Mouse (Mus musculus) heart, adult 8-10 months (tissue): ENCODE measurements around the gene Slc25a11. TPM values are rescaled to one million over a fixed set of nuclear protein-coding genes. Genes with fewer than 3 reads are reported as not detected.

ENCODE experiments used
- DNase-seq: peaks from one replicate; pipeline ENCODE4 v3.0.0; 2022; ENCODE audit warnings: low spot score
- total RNA-seq, 4 experiments: library from RNA; stranded (reverse); gene quantifications; 2 replicates each; pipeline ENCODE4 v1.2.4; 2022

Gene Slc25a11
- 100 to 1,000 TPM; 640 to 724 (median 656) TPM for total RNA-seq

- peak; percentile 96 for DNase-seq
Measured at GRCm38 (mm10) chr11:70646691-70647650, at the start of gene Slc25a11, which contains the start of gene Rnf167. Gene Slc25a11 (minus strand): TSS chr11:70647479. Gene Rnf167 (plus strand): TSS chr11:70647235.

DNA sequence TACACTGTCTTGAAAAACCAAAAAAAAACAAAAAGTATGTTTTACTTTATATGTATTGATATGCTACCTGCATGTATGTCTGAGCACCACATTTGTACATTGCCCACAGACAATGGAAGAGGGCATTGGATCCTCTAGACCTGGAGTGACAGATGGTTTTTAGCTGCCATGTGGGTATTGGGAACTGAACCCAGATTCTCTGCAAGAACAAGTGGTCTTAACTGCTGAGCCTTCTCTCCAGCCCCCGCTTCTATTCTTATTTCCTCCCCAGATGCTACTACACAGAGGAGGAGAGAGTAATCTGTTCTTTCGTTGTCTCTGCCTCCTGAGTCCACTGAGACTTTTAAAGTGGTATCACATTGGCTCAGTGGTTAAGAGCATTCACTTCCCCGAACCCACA, 46.2 kb upstream of the Slc25a11 start:
- DNase-seq: no peak

GRCm38 (mm10) chr11:70689578-70689977, 42.3 kb upstream of the Slc25a11 start:
- DNase-seq: no peak

DNA sequence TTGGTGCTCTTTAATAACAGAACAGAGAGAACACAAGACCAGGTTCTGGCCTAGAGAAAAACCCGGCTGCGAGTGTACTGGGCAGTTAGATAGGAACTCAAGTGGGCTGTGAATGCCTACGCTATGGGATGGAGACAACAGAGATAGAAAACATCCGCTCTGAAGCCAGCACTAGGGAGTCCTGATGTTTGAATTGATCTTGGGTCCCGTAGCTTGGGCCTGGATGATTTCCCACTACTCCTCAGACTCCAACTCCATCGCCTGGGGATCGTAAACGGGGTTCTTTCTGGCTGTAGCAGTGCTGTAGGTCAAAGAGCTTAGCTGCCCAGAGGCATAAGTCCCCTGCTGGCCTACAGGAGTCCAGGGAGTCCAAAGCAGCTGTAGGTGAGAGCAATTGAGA, 41.1 kb upstream of the Slc25a11 start:
- no peak for DNase-seq

DNA sequence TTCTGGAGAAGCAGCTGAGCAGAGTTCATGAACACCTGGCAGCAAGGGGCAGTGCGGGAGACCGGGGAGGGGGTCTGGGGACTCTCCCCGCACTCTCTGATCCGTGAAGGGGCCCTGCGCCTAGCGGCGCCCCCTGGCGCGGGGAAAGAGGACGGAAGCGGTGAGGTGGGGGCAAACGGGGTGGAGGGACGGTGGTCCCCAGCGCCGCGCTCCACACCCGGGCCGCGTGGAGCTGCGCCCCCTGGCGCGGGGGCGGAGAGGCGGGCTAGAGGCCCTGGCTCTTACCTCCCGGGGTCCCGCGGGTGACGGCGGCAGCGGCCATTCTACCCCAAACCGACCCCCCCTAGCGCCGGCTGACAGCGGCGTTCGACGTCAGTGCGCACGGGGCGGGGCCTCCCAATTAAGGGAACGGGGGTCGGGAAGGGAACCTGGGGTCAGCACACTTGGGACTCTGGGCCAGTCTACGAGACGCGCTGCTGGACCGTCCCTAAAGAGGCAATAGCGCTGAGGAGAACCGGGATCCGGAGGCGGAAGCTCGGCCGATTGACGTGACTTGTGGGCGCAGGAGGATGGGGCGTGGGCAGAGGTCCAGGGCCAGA, 40.4 kb upstream of the Slc25a11 start, which contains the start of gene Camta2:
Gene Camta2 (minus strand): TSS at position 505 of the 599 bp plus-strand sequence.
- DNase-seq: peak; percentile 92

DNA sequence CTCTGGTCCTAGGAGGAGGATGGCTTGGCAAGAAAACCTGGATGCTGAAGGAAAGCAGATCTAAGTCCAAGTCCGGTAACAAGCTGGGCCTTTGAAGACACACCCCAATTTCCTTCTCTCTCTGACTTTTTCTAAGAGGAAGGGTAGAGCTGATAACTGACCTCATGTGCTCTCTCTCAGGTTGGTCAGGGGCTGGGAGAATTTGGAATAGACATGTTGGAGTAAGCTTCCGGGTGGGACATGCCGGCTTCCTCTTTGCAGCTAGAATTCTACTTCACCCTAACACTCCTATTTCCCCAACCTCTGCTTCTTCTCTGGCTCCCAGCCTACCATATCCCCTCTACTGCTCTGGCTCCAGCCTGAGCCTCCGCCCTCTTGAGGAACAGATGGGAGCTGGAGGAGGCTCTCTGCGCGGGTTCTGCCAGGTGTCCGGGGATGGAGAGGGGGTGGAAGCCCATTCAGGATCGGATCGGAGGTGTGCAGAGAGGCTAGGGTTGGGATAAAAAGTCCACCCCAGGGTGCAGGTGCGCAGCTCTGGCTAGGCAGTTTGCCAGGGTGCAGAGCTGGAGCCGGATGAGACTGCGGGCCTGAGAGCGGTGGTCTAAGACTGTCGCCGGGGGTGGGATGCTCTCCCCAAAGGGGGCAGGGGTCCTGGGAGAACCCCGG, 39.8 kb upstream of the Slc25a11 start:
- no peak for DNase-seq

DNA sequence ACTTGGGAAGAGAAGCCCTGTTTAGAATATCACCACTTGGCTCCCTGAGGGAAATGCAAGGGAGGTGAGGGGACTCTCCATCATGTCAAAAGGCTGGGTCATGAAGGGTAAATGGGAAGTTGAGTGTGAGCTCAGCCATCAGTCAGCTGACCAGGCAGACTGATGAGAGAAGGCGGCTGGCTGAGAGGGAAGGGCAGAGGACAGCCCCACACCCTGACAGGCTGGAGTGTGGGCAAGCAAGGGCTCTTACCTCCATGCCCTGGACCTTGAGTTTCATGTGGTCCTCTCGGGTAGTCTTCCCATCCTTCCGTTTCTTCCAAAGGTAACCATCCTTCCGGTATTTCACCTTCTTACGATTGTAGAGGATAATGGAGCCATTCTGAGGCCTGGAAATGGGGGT, 36.4 kb upstream of the Slc25a11 start:
- no peak for DNase-seq

DNA sequence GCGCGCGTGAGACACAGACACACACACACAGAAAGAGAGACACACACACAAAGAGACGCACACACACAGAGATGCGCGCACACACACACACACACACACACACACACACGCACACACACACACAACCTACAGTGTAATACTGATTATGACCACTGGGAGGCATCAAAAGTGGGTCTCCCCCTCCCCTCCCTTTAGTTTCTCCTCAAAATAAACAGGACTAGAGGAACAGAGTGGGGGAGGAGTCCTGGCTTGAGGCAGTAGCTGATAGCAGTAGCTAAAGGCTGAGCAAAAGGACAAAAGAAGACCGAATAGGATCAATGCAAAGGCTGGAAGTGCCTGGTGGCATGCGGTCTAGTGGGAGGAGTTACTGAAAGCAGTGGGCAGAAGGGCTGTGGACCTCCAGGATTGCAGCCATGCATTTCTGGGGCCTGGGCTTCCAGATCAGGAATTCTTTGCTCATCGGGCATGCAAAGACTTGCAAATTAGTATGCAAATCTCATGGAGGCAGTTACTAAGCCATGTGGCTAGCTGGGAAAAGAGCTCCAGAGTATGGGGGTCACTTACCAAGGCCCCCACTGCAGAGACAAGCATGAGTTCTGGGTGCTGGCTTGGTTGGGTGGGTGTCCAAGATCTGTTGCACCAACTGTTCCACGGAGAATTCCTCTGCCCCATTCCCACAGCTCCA, 34.8 kb upstream of the Slc25a11 start:
- no peak for DNase-seq

DNA sequence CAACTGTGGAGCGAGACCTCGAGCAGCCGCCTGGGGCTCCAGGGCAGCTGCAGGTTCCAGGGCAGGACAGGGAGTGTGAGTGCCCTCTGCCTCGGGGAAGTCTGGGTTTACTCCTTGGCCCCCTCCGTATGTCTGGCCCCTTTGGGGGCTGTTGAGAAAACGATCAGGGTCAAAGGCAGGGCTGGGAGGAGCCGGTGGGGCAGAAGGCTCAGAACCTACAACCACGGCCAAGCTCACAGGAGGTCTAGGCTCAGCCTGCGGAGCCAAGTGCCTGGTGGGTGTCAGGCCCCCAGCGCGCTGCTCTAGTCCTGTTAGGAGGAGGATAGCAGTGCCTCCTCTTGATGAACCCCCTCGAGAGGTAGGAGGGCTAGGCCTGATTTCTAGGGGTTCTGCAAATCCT, 33.9 kb upstream of the Slc25a11 start:
- DNase-seq: no peak

GRCm38 (mm10) chr11:70679894-70680293, 32.6 kb upstream of the Slc25a11 start:
- DNase-seq: no peak

GRCm38 (mm10) chr11:70679361-70679760, 32.1 kb upstream of the Slc25a11 start:
- no peak for DNase-seq

GRCm38 (mm10) chr11:70678576-70678975, 31.3 kb upstream of the Slc25a11 start:
- DNase-seq: no peak

- DNase-seq: no peak
Measured at GRCm38 (mm10) chr11:70678092-70678491, 30.8 kb upstream of the Slc25a11 start.

DNA sequence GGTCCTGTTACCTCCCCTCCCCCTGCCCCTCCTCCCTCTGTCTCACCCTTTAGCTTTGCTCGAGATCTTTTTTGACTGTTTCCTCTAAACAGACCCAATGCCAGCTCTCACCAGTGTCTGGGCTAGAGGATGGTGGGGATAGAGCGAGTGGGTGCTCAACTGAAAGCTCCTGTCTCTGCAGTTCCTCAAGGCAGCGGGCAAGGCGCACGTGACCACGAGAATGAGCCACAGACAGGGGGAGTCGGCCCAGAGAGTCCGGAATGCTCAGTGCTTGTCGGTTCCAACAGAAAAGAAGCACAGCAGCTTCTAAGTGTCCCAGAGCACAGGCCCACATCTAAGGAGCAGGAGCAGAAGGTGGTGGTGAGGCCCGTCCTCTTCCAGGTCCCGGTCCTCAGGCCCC, 27.2 kb upstream of the Slc25a11 start:
- DNase-seq: no peak

DNA sequence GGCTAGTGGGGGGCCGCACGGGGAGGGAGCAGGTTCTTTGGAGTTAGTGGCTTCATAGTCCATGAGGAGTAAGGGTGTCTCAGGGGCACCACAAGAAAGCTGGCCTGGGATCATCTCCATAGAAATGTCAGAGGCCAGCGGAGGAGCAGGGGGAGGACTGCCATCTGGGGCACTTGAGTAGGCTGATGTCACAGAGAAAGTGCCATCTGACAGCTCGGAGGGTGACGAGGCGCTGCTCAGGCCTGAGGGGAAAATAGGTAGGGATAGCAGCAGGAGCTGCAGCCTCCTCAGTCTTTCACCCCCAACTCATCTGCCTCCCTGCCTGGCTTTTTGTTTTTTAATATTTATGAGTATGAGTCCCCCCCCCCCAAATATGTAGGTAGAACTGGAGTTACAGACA, 26.7 kb upstream of the Slc25a11 start:
- DNase-seq: no peak

DNA sequence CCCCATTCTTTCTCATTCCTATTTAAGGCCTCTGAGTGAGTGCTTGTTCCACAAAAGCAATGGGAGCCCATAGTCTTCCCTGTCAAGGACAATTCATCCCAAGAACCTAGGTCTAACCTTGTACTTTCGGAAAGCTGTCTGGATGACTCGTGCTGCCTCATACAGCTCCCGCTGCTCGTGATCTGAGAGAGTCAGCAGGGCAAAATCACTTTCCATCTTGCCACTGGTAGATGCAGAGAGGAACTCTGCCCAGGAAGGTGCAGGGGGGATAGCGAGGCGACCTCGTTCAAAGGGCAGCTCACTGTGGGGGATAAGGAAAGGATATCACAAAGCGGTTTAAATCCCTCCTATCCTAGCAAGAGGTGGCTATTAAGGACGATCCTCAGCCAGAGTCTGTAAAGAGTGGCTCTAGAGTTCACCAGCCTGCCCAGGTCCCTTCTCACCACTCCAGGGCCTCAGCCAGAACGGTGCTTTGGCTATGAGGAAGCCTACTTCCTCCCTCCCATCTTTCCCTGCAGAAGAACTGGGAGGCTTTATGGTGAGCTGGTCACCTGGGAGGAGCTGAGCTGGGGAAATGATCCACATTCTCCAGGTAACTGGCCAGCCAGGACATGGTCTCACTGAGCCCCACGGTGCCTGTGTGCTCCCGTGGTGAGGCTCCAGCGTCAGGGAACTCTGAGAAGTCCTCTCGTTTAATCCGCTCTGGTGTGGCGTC, 24.2 kb upstream of the Slc25a11 start:
- DNase-seq: no peak

- DNase-seq: no peak
Measured at GRCm38 (mm10) chr11:70670483-70670882, 23.2 kb upstream of the Slc25a11 start.

DNA sequence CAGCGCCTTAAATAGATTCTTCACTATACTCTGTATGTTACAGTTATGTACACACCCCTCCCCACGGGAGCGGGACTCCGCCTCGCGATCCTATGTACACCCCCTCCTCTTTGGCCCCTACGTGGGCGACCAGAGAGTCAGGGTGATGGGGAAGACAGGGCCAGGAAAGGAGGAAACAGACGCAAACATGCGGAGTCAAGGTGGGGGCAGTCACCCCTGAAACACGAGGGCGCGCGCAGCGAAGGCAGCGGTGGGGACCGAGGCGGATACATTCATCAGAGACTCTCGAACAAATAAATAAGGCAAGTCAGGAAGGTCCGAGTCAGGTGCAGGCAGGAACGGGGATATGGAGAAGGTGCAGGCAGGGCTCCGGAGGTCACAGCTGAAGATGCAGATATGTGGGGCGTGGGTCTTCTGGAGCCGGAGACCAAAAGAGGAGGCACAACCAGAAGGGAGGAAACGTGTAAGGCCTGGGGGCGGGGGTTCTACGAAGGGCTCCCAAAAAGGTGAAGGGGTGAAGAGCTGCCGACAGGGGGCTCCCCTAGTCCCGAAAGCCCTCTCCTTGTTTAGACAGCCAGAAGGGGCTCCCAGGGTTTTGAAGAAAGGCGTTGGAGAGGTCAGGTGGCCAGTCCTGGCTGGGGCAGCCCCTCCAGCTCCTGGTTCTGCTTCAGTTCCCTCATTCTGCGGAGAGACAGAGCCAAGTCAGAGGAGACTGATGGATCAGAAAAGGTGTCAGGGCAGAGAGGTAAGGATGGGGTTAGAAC, 22.5 kb upstream of the Slc25a11 start:
- peak; percentile 64 for DNase-seq

DNA sequence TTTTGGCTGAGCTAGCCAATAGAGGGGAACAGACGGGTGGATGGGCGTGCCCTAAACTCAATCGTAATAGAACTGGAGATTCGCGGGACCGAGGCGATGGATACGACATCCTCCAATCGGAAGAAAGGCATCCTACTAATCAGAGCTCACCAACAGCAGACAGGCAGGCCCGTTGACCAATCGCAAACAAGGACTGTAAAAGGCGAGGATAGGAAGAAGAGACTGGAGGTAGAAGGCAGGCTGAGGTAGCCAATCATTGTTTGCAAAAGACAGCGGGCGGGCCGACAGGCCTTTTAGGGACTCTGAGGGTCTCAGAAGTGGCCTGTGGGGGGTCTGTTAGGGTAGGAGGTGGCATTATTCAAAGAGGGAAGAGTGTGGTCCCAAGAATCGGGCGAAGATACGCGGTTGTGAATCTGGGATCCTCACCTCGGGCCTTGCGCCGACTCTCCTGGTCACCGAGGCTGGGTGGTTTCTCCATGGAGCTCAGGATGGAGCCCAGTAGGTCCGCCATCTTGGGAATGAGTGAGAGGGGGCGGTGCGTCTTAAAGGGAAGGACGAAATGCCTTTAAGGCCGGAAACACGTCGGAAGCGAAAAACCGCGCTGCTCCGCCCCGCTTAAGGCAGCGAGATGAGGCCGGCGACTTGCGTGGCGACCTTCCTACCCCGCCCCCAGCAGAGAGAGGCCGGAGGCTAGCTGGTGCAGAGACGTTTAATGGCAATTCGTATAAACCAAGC, 21.7 kb upstream of the Slc25a11 start, which contains the start of gene Spag7:
Gene Spag7 (minus strand): TSS at position 646 of the 735 bp plus-strand sequence.
- DNase-seq: peak; percentile 100
